Mouse (Mus musculus) myocyte (in vitro differentiated cells): ENCODE measurements around the gene Camta1.

Experiments used
- POLR2A ChIP-seq: IDR thresholded peaks from one replicate; pipeline ENCODE4 v1.6.1; 2011; ENCODE audit warnings: low read depth, mild to moderate bottlenecking, control low read depth, moderate library complexity; ENCODE audit not compliant: insufficient read length
- USF1 ChIP-seq: IDR thresholded peaks from one replicate; pipeline ENCODE4 v1.6.1; 2011; ENCODE audit warnings: low read depth, mild to moderate bottlenecking, control low read depth, moderate library complexity

DNA sequence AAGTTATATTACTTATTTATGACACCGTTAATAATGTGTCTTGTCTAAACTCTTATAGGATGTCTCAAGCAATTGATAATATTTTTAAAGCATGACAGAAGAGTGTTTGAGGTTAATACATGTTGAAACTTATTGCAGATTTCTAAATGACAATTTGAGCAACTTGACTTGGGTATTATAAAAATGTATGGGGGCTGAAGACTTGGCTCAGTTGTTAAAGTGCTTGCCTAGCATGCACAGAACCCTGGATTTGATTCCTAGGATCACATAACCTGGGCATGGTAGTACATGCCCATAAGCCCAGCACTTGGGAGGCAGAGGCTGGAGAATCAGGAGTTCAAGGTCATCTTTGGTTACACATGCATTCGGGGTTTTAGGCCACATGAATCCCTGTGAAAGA is 992.8 kb downstream of the Camta1 start:
- TF ChIP-seq USF1 (no peak), POLR2A (no peak)
